In genomic region chr2:16824681-16825230, GRCm38 (mm10) we compare ENCODE assay signal across 23 mouse cellular contexts.
DNase-seq lines count a peak whose midpoint lies in the region; ATAC-seq and TF ChIP-seq lines count a peak whose summit lies in the region.
"Had no signal": no experiment of that assay in that cellular context is flagged by ENCODE, and none has a peak within 500 bp of the region (broad histone marks: within the 10 kb centered on the region; RNA-seq: fewer than 3 reads in every experiment).

No protein-coding gene starts in this region.

- H3K36me3 ChIP-seq in lung, embryonic 14.5 days (ENCODE audit: insufficient read depth), result no peaks in the 10 kb centered on the region
- H3K36me3 ChIP-seq in embryonic facial prominence, embryonic 11.5 days (replicated peaks; ENCODE audit: control insufficient read depth, insufficient read depth, low read depth, low read length), result no peaks in the 10 kb centered on the region
- H3K36me3 ChIP-seq: embryonic facial prominence, embryonic 15.5 days; forebrain, embryonic 10.5 days; heart, embryonic 10.5 days; hindbrain, embryonic 12.5 days had no signal

- H3K4me2 ChIP-seq in lung, embryonic 14.5 days, result no peak overlapping the region
- H3K4me2 ChIP-seq in embryonic facial prominence, embryonic 11.5 days (ENCODE audit: low read depth, low read length), result no peak overlapping the region
- H3K4me2 ChIP-seq: embryonic facial prominence, embryonic 15.5 days; hindbrain, embryonic 12.5 days had no signal

- no peaks in the 10 kb centered on the region for H3K9me3 ChIP-seq in lung, embryonic 14.5 days (ENCODE audit: low read depth, low read length)
- no peaks in the 10 kb centered on the region for H3K9me3 ChIP-seq in embryonic facial prominence, embryonic 11.5 days (replicated peaks; ENCODE audit: control insufficient read depth, low read length)
- H3K9me3 ChIP-seq: embryonic facial prominence, embryonic 15.5 days; forebrain, embryonic 10.5 days; heart, embryonic 10.5 days; hindbrain, embryonic 12.5 days had no signal

- no peak overlapping the region for H3K9ac ChIP-seq in lung, embryonic 14.5 days
- no peak overlapping the region for H3K9ac ChIP-seq in embryonic facial prominence, embryonic 11.5 days (replicated peaks; ENCODE audit: low read length)
- H3K9ac ChIP-seq: embryonic facial prominence, embryonic 15.5 days; hindbrain, embryonic 12.5 days had no signal

- intact Hi-C loops in left cerebral cortex, postnatal 14 days (cut with DNase I), result no loop called here

- DNase-seq in embryo, embryonic 11 days, result peak; percentile 16
- DNase-seq in embryo, embryonic 9.5 days (ENCODE audit: extremely low spot score), result no peak
- DNase-seq in lung, embryonic 14.5 days, result peak; percentile 47
- DNase-seq in lung, adult 18-20 months, result no peak
- DNase-seq in Muller cell, postnatal 12 days (ENCODE audit: inconsistent ontology term), result peak; percentile 38
- DNase-seq in embryonic facial prominence, embryonic 11.5 days (ENCODE audit: low spot score), result peak; percentile 16
- no peak for DNase-seq in left cerebral cortex, postnatal 14 days (ENCODE audit: low spot score in 2 of 2)
- DNase-seq in frontal cortex, postnatal 14 days (ENCODE audit: low spot score in 2 of 2), result no peak
- DNase-seq: adrenal gland, adult 2 months; adrenal gland, postnatal 25 days; cerebellum, adult 18-20 months; cerebellum, adult 9-11 months; cerebellum, postnatal 36 days; heart, adult 18-20 months; heart, postnatal 4 days had no signal

- peak; percentile 64; the same call in 1 of the 2 replicates for ATAC-seq in lung, embryonic 14.5 days (ENCODE audit: insufficient read depth)
- no peak for ATAC-seq in embryonic facial prominence, embryonic 11.5 days (replicated peaks; ENCODE audit: insufficient number of reproducible peaks, low FRiP score, low TSS enrichment, low read depth)
- ATAC-seq: forebrain, embryonic 14.5 days; hindbrain, postnatal 0 days; Patski had no signal

- H3K4me3 ChIP-seq in lung, embryonic 14.5 days (ENCODE audit: low read depth, low read length), result no peak overlapping the region
- H3K4me3 ChIP-seq in embryonic facial prominence, embryonic 11.5 days (ENCODE audit: low read depth, low read length), result no peak overlapping the region
- H3K4me3 ChIP-seq: embryonic facial prominence, embryonic 15.5 days; erythroblast, embryonic 14.5 days; forebrain, embryonic 10.5 days; heart, embryonic 10.5 days; hindbrain, embryonic 12.5 days had no signal

- H3K27me3 ChIP-seq in lung, embryonic 14.5 days (ENCODE audit: insufficient read depth, low read length), result no peaks in the 10 kb centered on the region
- H3K27me3 ChIP-seq in embryonic facial prominence, embryonic 11.5 days (ENCODE audit: control insufficient read depth, insufficient read depth, low read length), result no peaks in the 10 kb centered on the region
- H3K27me3 ChIP-seq: embryonic facial prominence, embryonic 15.5 days; hindbrain, embryonic 12.5 days; Patski had no signal

- 22% methylated on average over 5 of the region's 5 CpGs for WGBS in lung, embryonic 14.5 days
- 21% methylated on average over 5 of the region's 5 CpGs for WGBS in embryonic facial prominence, embryonic 11.5 days

- no peak for TF ChIP-seq CTCF in lung, embryonic 14.5 days (IDR thresholded peaks at IDR 0.05; ENCODE audit: low read depth)

- peaks cover 6% of the 10 kb centered on the region; the same call in 1 of the 2 replicates for H3K4me1 ChIP-seq in lung, embryonic 14.5 days (ENCODE audit: insufficient read depth)
- no peaks in the 10 kb centered on the region; the same call in 1 of the 2 replicates for H3K4me1 ChIP-seq in embryonic facial prominence, embryonic 11.5 days (ENCODE audit: control insufficient read depth, insufficient read depth, low read length)
- H3K4me1 ChIP-seq: embryonic facial prominence, embryonic 15.5 days; hindbrain, embryonic 12.5 days had no signal

- H3K27ac ChIP-seq in lung, embryonic 14.5 days (ENCODE audit: low read depth), result peak overlapping the region; percentile 7; the same call in 1 of the 2 replicates
- no peak overlapping the region for H3K27ac ChIP-seq in embryonic facial prominence, embryonic 11.5 days (replicated peaks; ENCODE audit: low read depth, low read length)
- H3K27ac ChIP-seq: embryonic facial prominence, embryonic 15.5 days; forebrain, embryonic 10.5 days; hindbrain, embryonic 12.5 days; hindbrain, postnatal 0 days had no signal

Comparison
In these comparisons a context has a peak if more than half of its experiments do, and no peak if none do; other contexts are left out.
1. DNase-seq: peak in embryo, embryonic 11 days (single experiment), lung, embryonic 14.5 days (single experiment), Muller cell, postnatal 12 days (single experiment) and embryonic facial prominence, embryonic 11.5 days (single experiment); none in embryo, embryonic 9.5 days (single experiment), lung, adult 18-20 months (0 of 2), left cerebral cortex, postnatal 14 days (0 of 2) and frontal cortex, postnatal 14 days (0 of 2).